Mouse (Mus musculus) bone marrow macrophage, adult 2 months (primary cell): ENCODE data around the gene Vac14. TPM values are rescaled to one million over a fixed set of nuclear protein-coding genes. Genes with fewer than 3 reads are reported as not detected.

ENCODE experiments used
- H3K27ac ChIP-seq: 2 replicates; pipeline ENCODE4 v1.5.1; 2012; ENCODE audit warnings: low read depth, low read length; ENCODE audit not compliant: insufficient read depth
- H3K4me1 ChIP-seq: 2 replicates; pipeline ENCODE4 v1.6.1; 2012; ENCODE audit warnings: low read length; ENCODE audit not compliant: control insufficient read depth, insufficient read depth
- H3K4me3 ChIP-seq: 2 replicates; pipeline ENCODE4 v1.5.1; 2012; ENCODE audit warnings: mild to moderate bottlenecking, low read length, moderate library complexity; ENCODE audit not compliant: insufficient read depth
- CTCF ChIP-seq: IDR thresholded peaks from 2 replicates; pipeline ENCODE4 v1.5.1; 2012; ENCODE audit warnings: low read depth, mild to moderate bottlenecking, low read length, moderate library complexity
- POLR2A ChIP-seq: IDR thresholded peaks from 2 replicates; pipeline ENCODE4 v1.6.1; 2012; ENCODE audit warnings: mild to moderate bottlenecking, low read depth, low read length, borderline replicate concordance
- polyA plus RNA-seq: library from polyadenylated mRNA; stranded (reverse); fragments of >200 nt; gene quantifications from 2 replicates; pipeline ENCODE4 v1.2.4, GENCODE M21; 2012; ENCODE audit not compliant: missing spikeins, insufficient read depth, insufficient read length

Gene Vac14
- polyA plus RNA-seq, 1 experiment: 32.9 TPM

DNA sequence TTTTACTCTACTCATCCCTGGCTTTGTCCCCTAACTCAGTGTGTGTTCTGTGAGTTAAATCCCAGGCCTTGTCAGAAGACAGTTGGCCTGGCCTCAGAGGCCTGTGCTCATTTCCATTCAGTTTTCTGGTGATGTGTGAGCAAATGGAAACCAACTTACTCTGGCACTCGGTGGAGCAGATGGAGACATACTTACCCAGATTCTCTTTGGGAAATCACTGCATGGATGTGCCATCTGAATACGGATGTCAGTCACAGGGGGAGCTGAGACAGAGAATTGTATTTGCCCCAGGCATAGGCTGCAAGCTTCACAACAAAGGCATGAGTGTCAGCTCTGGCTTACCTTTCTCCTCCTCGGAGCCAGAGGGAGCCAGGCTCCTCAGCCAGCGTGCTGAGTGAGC lies 8.0 kb downstream of the Vac14 start:
- H3K4me1 ChIP-seq: peaks cover 38% of the 10 kb centered on the region

DNA sequence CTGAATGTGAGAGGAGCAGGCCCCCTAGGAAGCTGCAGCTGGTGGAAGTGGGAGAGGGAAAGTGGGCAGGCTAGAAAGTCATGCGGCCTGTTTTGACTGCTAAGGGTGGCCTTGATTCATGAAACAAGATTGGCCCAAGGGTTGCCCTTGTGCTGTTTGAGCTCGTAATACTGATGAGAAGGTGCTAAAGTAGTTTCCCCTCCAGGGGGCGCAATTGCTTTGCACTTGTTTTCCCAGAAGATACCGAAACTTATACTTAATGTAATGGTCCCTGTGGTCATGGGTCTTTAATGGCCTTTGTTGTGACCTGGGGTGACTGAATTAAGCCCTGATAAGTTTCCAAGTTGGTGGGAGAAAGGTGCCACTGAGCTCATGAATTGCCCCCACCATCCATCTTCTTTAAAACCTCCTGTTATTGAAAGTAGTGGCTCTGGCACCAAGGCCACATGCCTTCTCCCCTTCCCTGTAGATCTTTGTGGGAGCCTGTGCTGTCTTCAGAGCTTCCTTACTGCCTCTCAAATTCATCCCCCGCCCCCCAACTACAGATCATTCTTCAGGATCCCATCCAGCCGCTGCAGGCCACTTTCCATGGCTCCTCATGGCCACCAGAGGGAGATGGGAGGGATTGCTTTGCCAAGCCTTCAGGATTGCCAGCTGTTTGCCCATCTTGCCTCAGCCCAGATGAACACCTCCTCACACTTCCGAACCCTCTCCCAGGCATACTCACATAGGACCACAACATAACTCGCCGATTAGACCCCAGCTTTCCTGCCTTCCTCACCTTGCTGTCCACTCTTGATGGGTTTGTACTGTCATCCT lies 11.1 kb downstream of the Vac14 start:
- Histone ChIP-seq H3K4me1 (peaks cover 26% of the 10 kb centered on the region), H3K27ac (0 out of 2 replicates have a peak overlapping the region, but pooled peaks have one; percentile 12), H3K4me3 (no peak overlapping the region)
- peak; percentile 18 for TF ChIP-seq CTCF
- no peak for TF ChIP-seq POLR2A

More for the DNA sequence above, 8.0 kb downstream of the Vac14 start:
- TF ChIP-seq CTCF (no peak), POLR2A (no peak)
- Histone ChIP-seq H3K27ac (no peak overlapping the region), H3K4me3 (no peak overlapping the region)

DNA sequence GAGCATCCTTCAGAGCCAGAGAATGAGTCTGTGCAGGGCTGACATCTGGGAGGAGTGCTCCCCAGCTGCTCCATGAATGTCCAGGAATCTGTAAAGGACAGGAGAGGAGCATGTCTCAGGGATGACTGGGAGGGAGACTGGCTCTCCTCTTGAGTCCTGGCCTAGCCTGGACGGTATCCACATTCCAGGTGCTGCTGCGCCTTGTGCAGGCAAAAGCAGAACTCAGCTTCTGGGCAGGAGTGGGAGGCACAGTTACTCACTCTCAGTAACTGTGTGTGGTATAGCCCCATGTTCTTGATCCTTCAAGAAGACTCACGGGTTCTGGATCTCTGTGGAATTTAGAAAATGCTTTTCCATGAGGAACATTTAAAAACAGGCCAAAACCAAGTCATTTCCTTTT lies 11.7 kb downstream of the Vac14 start:
- 0 out of 2 replicates have a peak overlapping the region, but pooled peaks have one; percentile 12 for H3K27ac ChIP-seq
- peaks cover 26% of the 10 kb centered on the region for H3K4me1 ChIP-seq
- TF ChIP-seq CTCF (no peak), POLR2A (no peak)
- H3K4me3 ChIP-seq: no peak overlapping the region

DNA sequence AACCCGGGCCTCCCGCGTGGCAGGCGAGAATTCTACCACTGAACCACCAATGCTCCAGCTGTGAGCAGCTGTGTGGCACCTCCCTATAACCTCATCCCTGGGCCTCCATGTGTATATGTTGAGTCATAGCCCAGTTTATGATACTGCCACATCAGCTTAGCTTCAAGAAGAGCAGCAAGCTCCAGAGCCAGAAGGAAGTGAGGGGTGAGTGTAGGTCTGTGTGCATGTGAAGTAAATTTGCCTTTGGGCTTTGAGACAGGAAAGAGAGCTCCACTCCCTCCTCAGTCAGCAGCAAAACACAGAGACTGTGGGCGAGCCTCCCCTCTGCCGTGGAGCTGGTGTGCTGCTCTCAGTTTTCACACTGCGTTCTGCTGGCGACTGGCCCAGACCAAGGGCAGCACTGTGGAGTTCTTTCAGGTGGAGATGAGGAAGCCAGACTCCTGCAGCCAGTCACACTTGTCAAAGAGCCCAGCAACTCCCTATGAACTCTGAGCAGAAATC lies 12.2 kb downstream of the Vac14 start:
- H3K4me3 ChIP-seq: no peak overlapping the region
- H3K4me1 ChIP-seq: peaks cover 26% of the 10 kb centered on the region
- peak overlapping the region; percentile 24 for H3K27ac ChIP-seq
- no peak for TF ChIP-seq CTCF
- no peak for TF ChIP-seq POLR2A

DNA sequence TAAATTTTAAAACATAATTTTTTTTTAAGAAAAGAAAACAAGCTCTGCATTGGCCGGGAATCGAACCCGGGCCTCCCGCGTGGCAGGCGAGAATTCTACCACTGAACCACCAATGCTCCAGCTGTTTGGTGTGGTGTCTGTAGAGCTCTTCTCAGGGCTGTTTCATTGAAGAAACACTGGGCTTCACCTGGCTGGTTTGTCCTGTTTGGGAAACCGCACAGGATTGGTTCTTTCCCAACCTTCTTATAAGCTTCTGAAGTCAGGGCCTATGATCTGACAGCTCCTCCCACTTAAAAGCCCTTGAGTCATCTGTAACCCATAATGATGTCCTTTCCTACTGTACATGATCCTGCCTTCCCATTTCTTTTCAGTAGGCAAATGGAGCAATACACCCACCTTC lies 12.8 kb downstream of the Vac14 start:
- TF ChIP-seq POLR2A: no peak
- no peak for TF ChIP-seq CTCF
- H3K4me1 ChIP-seq: peaks cover 26% of the 10 kb centered on the region
- H3K4me3 ChIP-seq: no peak overlapping the region
- no peak overlapping the region; the same call in 1 of the 2 replicates for H3K27ac ChIP-seq

DNA sequence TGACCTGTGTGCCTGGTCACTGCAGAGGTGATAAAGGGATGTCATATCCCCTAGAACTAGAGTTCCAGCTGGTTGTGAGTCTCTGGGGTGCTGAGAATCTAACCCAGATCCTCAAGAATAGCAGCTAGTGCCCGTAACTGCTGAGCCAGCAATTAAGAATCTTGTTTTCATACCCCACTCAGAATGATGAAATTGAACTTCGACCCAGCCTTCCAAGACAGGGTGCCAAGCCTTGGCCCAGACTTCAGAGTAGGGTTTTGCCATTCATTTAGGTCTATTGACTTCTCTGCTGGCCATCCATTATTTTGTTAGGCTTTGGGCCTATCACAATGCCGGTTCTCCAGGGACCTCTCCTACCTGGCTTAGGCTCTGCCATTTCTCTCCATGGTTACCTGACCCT lies 15.4 kb downstream of the Vac14 start:
- TF ChIP-seq CTCF (no peak), POLR2A (no peak)
- H3K4me1 ChIP-seq: peaks cover 22% of the 10 kb centered on the region
- no peak overlapping the region for H3K4me3 ChIP-seq
- H3K27ac ChIP-seq: no peak overlapping the region

DNA sequence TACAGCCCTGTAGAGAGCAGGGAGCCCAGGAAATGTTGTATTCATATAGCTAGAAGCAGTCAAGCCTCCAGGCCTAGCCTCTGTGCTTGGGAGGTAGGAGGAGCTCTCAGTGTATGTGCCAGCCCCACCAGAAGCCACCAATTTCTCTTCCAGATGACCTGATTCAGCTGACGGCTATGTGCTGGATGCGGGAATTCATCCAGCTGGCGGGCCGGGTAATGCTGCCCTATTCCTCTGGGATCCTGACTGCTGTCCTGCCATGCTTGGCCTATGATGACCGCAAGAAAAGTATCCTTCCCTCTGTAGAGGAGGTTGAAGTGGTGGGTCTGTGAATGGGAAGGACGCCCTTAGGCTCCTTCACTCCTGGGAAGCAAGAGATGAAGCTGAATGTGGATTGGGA lies 17.8 kb downstream of the Vac14 start:
- TF ChIP-seq POLR2A (no peak), CTCF (no peak)
- peaks cover 4% of the 10 kb centered on the region for H3K4me1 ChIP-seq
- no peak overlapping the region for H3K4me3 ChIP-seq
- no peak overlapping the region for H3K27ac ChIP-seq

DNA sequence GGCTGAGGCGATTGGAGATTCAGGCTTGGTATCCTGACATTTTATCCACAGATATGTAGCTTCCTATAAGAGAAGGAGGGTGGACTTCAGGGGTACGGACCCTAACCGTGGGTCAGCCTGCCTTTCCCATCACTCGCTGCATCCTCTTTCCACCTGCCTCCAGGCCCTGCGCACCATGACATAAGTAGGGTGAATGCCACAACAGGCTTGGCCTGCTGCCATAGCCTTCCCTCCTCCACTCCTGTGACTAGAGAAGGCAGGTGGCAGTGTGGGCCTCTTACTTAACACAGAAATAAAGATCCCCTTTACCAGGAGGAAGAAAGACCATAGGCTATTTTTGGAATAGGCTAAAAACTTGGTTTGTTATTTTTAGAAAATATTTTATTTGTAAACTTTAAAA lies 23.9 kb downstream of the Vac14 start:
- TF ChIP-seq CTCF: no peak
- TF ChIP-seq POLR2A: no peak
- H3K27ac ChIP-seq: no peak overlapping the region

DNA sequence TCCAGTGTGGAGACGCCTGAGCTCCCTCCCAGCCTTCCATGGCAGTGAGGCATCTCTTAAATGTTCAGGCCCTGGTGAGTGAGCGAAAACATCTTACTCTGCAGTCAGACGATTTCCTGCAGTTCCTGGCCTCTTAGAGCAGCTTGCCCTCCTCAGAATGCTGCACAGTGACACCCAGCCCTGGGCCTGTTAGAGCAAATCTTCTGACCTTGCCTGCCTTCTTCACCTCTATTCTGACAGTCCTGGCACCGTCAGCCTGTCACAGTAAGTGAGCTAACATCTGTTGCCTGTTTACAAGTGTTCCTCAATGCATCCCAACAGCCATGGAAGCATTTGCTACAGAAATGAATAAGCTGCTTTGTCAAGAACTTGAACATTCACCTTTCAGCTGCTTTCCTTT lies 24.8 kb downstream of the Vac14 start:
- Histone ChIP-seq H3K27ac (no peak overlapping the region), H3K4me1 (peaks cover 2% of the 10 kb centered on the region), H3K4me3 (no peak overlapping the region)
- TF ChIP-seq POLR2A (no peak), CTCF (no peak)

More for the DNA sequence above, 23.9 kb downstream of the Vac14 start:
- peaks cover 2% of the 10 kb centered on the region for H3K4me1 ChIP-seq
- no peak overlapping the region for H3K4me3 ChIP-seq

DNA sequence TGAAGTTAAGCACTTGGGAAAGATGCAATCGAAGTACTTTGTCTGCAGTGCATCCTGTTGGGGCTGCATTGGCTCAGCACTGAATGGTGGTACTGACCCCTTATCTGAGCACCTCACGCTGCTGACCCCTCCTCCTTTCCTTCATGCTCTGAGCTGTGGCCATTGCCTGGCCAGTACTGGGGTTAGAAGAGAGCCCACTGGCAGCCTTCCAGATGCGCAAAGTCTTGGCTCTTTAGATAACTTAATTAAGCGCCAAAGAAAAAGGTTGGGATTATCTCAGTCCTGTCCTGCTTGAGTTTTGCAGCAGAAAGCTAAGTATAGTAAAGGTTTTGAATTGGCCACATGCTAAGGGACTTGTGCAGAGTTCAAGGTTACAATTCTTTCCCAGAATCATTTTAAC lies 26.0 kb downstream of the Vac14 start:
- H3K27ac ChIP-seq: no peak overlapping the region
- H3K4me3 ChIP-seq: no peak overlapping the region
- H3K4me1 ChIP-seq: peaks cover 2% of the 10 kb centered on the region
- no peak for TF ChIP-seq CTCF
- no peak for TF ChIP-seq POLR2A

DNA sequence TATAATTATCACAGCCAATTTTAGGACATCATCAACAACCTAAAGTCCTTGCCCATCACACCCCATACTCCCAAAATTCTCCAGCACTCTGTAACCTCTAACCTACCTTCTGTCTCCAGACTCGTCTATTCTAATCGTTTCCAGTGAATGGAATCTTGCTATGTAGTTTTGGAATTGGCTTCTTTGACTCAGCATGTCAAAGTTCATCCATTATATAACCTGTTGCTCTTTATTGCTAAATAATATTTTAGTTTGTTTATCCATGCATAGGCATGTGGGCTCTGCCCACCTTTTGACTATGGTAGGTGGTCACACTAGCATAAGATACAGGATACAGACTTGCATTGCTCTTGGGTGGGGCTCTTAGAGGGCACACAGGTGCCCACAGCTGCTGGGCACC lies 26.5 kb downstream of the Vac14 start:
- H3K4me3 ChIP-seq: no peak overlapping the region
- H3K27ac ChIP-seq: no peak overlapping the region
- no peak for TF ChIP-seq CTCF
- TF ChIP-seq POLR2A: no peak
- peaks cover 2% of the 10 kb centered on the region for H3K4me1 ChIP-seq
